Mouse (Mus musculus): ENCODE measurements at regions not wholly inside any gene's neighbourhood (a gene's known extent, or its start where the extent isn't known, plus 50 kb on each side); places are given as distances from the start of the nearest gene placed in this dataset.
"Not testable (repeated sequence)": the region's sequence is repeated elsewhere in the genome, so short reads cannot be mapped to it uniquely, and the experiment has no call there.

- no peak for DNase-seq (ENCODE audit: low spot score)
These were observed 221.3 kb downstream of the Prdm13 start for GRCm38 (mm10) chr4:21464456-21464855.

- no peak for DNase-seq (ENCODE audit: low spot score)
These were observed 244.5 kb downstream of the Prdm13 start for GRCm38 (mm10) chr4:21441274-21441673.

GRCm38 (mm10) chr4:21436710-21437109 is 249.1 kb downstream of the Prdm13 start:
- DNase-seq (ENCODE audit: low spot score): no peak

GRCm38 (mm10) chr4:21407850-21408249 is 277.9 kb downstream of the Prdm13 start:
- DNase-seq (ENCODE audit: low spot score): no peak

- DNase-seq (ENCODE audit: low spot score): no peak
These were observed 316.4 kb downstream of the Prdm13 start for GRCm38 (mm10) chr4:21369314-21369713.

- DNase-seq (ENCODE audit: low spot score): peak; percentile 0
These were observed 317.3 kb downstream of the Prdm13 start for GRCm38 (mm10) chr4:21368234-21369021.

GRCm38 (mm10) chr4:21321769-21322168 is 364.0 kb downstream of the Prdm13 start:
- no peak for DNase-seq (ENCODE audit: low spot score)

GRCm38 (mm10) chr4:21309239-21309638 is 376.5 kb downstream of the Prdm13 start:
- not testable (repeated sequence) for DNase-seq (ENCODE audit: low spot score)

GRCm38 (mm10) chr4:21307476-21308011 is 378.2 kb downstream of the Prdm13 start:
- no peak for DNase-seq (ENCODE audit: low spot score)

- DNase-seq (ENCODE audit: low spot score): no peak
These were observed 385.6 kb downstream of the Prdm13 start for GRCm38 (mm10) chr4:21300141-21300540.

- no peak for DNase-seq (ENCODE audit: low spot score)
These were observed 418.5 kb downstream of the Prdm13 start for GRCm38 (mm10) chr4:21267302-21267701.

- DNase-seq (ENCODE audit: low spot score): no peak
These were observed 418.9 kb downstream of the Prdm13 start for GRCm38 (mm10) chr4:21266886-21267285.

GRCm38 (mm10) chr4:21250396-21250795 is 435.4 kb downstream of the Prdm13 start:
- no peak for DNase-seq (ENCODE audit: low spot score)

- DNase-seq (ENCODE audit: low spot score): no peak
These were observed 463.1 kb downstream of the Prdm13 start for GRCm38 (mm10) chr4:21222631-21223030.

- no peak for DNase-seq (ENCODE audit: low spot score)
These were observed 478.1 kb downstream of the Prdm13 start for GRCm38 (mm10) chr4:21207617-21208016.

- DNase-seq (ENCODE audit: low spot score): no peak
These were observed 490.1 kb downstream of the Prdm13 start for GRCm38 (mm10) chr4:21195620-21196019.

GRCm38 (mm10) chr4:21173789-21174188 is 512.0 kb downstream of the Prdm13 start:
- DNase-seq (ENCODE audit: low spot score): no peak

GRCm38 (mm10) chr4:21173019-21173418 is 512.7 kb downstream of the Prdm13 start:
- DNase-seq (ENCODE audit: low spot score): no peak

GRCm38 (mm10) chr4:21170734-21171133 is 515.0 kb downstream of the Prdm13 start:
- peak; percentile 9 for DNase-seq (ENCODE audit: low spot score)

GRCm38 (mm10) chr4:21162124-21162523 is 523.6 kb downstream of the Prdm13 start:
- no peak for DNase-seq (ENCODE audit: low spot score)

GRCm38 (mm10) chr4:21125892-21126291 is 559.9 kb downstream of the Prdm13 start:
- DNase-seq (ENCODE audit: low spot score): no peak

- no peak for DNase-seq (ENCODE audit: low spot score)
These were observed 590.0 kb downstream of the Prdm13 start for GRCm38 (mm10) chr4:21095741-21096140.

- DNase-seq (ENCODE audit: low spot score): no peak
These were observed 615.5 kb downstream of the Prdm13 start for GRCm38 (mm10) chr4:21070198-21070785.
